Mouse (Mus musculus) liver, embryonic 15.5 days (tissue): ENCODE measurements around the gene Armc9. TPM values are rescaled to one million over a fixed set of nuclear protein-coding genes. Genes with fewer than 3 reads are reported as not detected.
A peak's percentile ranks its signal among the peaks of the same experiment; 100 is the strongest.

Experiments used
- ATAC-seq: fragments of 200-750 bp; cut with Nextera tagmentation; 2 replicates; pipeline ENCODE4 v1.8.0; 2017; ENCODE audit warnings: moderate number of reproducible peaks, mild to moderate bottlenecking, moderate library complexity; ENCODE audit not compliant: insufficient read depth
- H3K27ac ChIP-seq: fragments of 300-500 bp; sonication (generic); replicated peaks from 2 replicates; pipeline ENCODE4 v1.5.1; 2015; ENCODE audit warnings: mild to moderate bottlenecking, inconsistent platforms
- H3K27me3 ChIP-seq: fragments of 300-500 bp; sonication (generic); 2 replicates; pipeline ENCODE4 v1.6.1; 2015; ENCODE audit warnings: mild to moderate bottlenecking, inconsistent platforms
- H3K36me3 ChIP-seq: fragments of 300-500 bp; sonication (generic); replicated peaks from 2 replicates; pipeline ENCODE4 v1.6.1; 2015; ENCODE audit warnings: moderate library complexity, mild to moderate bottlenecking, inconsistent platforms
- H3K4me1 ChIP-seq: fragments of 300-500 bp; sonication (generic); replicated peaks from 2 replicates; pipeline ENCODE4 v1.6.1; 2015; ENCODE audit warnings: inconsistent platforms
- H3K4me2 ChIP-seq: fragments of 300-500 bp; sonication (generic); 2 replicates; pipeline ENCODE4 v1.6.1; 2015; ENCODE audit warnings: moderate library complexity, mild to moderate bottlenecking, inconsistent platforms
- H3K4me3 ChIP-seq: fragments of 300-500 bp; sonication (generic); replicated peaks from 2 replicates; pipeline ENCODE4 v1.5.1; 2015; ENCODE audit warnings: mild to moderate bottlenecking, inconsistent platforms
- H3K9ac ChIP-seq: fragments of 300-500 bp; sonication (generic); 2 replicates; pipeline ENCODE4 v1.6.1; 2015; ENCODE audit warnings: moderate library complexity, mild to moderate bottlenecking, inconsistent platforms
- H3K9me3 ChIP-seq: fragments of 300-500 bp; sonication (generic); replicated peaks from 2 replicates; pipeline ENCODE4 v1.6.1; 2016; ENCODE audit warnings: inconsistent platforms
- WGBS: fragments of 180-500 bp; shearing (Covaris S2); methylation state at CpG from one replicate; pipeline ENCODE4 v1.1.7; 2015; ENCODE audit warnings: mixed read lengths; ENCODE audit not compliant: insufficient replicate concordance; 5-methylcytosine and 5-hydroxymethylcytosine counted together
- polyA plus RNA-seq: library from polyadenylated mRNA; unstranded; fragments of >200 nt; fragmentation: Nextera tagmentation; extraction: Ambion mirVana; gene quantifications from 2 replicates; pipeline ENCODE4 v1.2.1, GENCODE M21; 2015

Gene Armc9
- polyA plus RNA-seq, 1 experiment from 2014 or later = 8.9 TPM

DNA sequence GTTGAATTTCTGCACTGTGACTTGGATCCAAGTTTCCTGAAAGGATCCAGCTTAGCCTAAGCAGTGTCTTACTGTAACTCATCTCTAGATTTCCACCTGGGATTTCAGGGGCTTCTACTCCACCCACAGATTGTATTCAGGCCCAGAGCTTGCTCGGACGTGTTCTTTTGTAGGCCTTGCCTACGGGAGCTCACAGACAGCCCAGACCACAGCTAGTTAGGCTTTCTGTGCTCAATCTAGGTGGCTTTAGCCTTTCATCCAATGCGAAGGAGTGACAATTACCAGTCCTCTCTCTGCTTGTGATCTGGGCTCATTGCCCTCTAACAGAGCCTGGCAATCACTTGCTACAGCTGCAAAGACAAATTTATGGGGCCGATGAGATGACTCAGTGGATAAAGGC lies 8.3 kb upstream of the Armc9 start:
- 0 out of 2 replicates have a peak, but pooled peaks cover under 1% of the 10 kb centered on the region for H3K36me3 ChIP-seq
- H3K27me3 ChIP-seq = no peaks in the 10 kb centered on the region
- peaks cover 9% of the 10 kb centered on the region; the same call in 1 of the 2 replicates for H3K4me1 ChIP-seq
- no peak overlapping the region for H3K9ac ChIP-seq
- no peak overlapping the region for H3K4me3 ChIP-seq
- no peak overlapping the region for H3K4me2 ChIP-seq
- WGBS = 62% methylated on average over 5 of the region's 5 CpGs
- H3K27ac ChIP-seq = no peak overlapping the region
- H3K9me3 ChIP-seq = no peaks in the 10 kb centered on the region
- no peak for ATAC-seq

DNA sequence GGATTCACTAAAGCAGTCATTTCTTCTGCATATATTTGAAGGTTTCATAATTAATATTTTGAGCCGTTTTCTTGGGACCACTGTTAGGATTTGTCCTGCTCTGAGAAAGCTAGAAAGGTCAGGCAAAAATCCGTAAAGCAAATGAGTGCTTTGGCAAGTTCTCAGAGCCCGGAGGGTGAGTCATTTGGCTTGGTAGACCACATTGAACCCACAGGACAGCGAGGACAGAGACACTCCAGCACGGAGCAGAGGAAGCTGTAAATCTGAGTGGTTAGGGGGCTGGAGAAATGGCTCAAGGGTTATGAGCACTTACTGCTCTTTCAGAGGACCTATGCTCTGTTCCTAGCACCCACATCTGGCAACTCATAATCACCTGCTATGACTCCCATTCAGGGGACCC lies 7.0 kb upstream of the Armc9 start:
- WGBS = 29% methylated on average over 5 of the region's 5 CpGs
- H3K9ac ChIP-seq = no peak overlapping the region
- peaks cover 9% of the 10 kb centered on the region; the same call in 1 of the 2 replicates for H3K4me1 ChIP-seq
- no peaks in the 10 kb centered on the region for H3K27me3 ChIP-seq
- no peaks in the 10 kb centered on the region for H3K36me3 ChIP-seq
- no peak overlapping the region for H3K4me2 ChIP-seq
- no peak overlapping the region for H3K27ac ChIP-seq
- no peak for ATAC-seq
- H3K9me3 ChIP-seq = no peaks in the 10 kb centered on the region
- no peak overlapping the region for H3K4me3 ChIP-seq

DNA sequence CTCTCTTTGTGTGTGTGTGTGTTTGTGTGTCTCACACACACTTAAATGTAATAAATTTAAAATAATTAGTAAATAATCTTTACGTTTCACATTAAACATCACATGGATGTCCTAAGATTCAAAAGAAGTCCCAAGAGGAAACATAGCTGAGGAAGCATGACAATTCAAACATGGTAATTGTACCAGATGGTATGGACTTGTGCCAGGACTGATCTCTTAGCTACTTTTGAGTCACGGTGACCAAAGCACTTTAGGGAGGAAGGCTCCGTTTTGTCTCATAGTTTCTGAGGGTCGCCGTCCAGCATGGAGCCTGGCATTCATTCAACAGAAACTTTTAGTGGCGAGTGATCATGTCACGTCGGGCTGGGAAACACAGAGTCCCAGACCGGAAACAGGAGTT lies 6.4 kb upstream of the Armc9 start:
- no peak for ATAC-seq
- H3K4me2 ChIP-seq = no peak overlapping the region
- H3K36me3 ChIP-seq = no peaks in the 10 kb centered on the region
- no peak overlapping the region for H3K4me3 ChIP-seq
- 76% methylated on average over 9 of the region's 9 CpGs for WGBS
- H3K27me3 ChIP-seq = no peaks in the 10 kb centered on the region
- peaks cover 12% of the 10 kb centered on the region for H3K4me1 ChIP-seq
- no peaks in the 10 kb centered on the region for H3K9me3 ChIP-seq
- no peak overlapping the region for H3K9ac ChIP-seq
- H3K27ac ChIP-seq = no peak overlapping the region

- no peaks in the 10 kb centered on the region for H3K27me3 ChIP-seq
- H3K27ac ChIP-seq = no peak overlapping the region
- H3K4me3 ChIP-seq = no peak overlapping the region
- H3K9me3 ChIP-seq = no peaks in the 10 kb centered on the region
- 55% methylated on average over 6 of the region's 6 CpGs for WGBS
- H3K9ac ChIP-seq = no peak overlapping the region
- no peak for ATAC-seq
- no peak overlapping the region for H3K4me2 ChIP-seq
- peaks cover 32% of the 10 kb centered on the region for H3K4me1 ChIP-seq
- no peaks in the 10 kb centered on the region for H3K36me3 ChIP-seq
These were observed 3.7 kb upstream of the Armc9 start for GRCm38 (mm10) chr1:86150929-86151328.

- Histone ChIP-seq H3K4me1 (peaks cover 37% of the 10 kb centered on the region), H3K9ac (no peak overlapping the region), H3K27me3 (no peaks in the 10 kb centered on the region), H3K9me3 (no peaks in the 10 kb centered on the region), H3K4me3 (no peak overlapping the region), H3K4me2 (no peak overlapping the region), H3K36me3 (no peaks in the 10 kb centered on the region), H3K27ac (no peak overlapping the region)
- ATAC-seq = no peak
- WGBS = 62% methylated on average over 7 of the region's 7 CpGs
These were observed 3.2 kb upstream of the Armc9 start for GRCm38 (mm10) chr1:86151376-86151775.

- Histone ChIP-seq H3K4me2 (no peak overlapping the region), H3K9me3 (no peaks in the 10 kb centered on the region), H3K27ac (no peak overlapping the region), H3K9ac (no peak overlapping the region), H3K27me3 (no peaks in the 10 kb centered on the region), H3K36me3 (no peaks in the 10 kb centered on the region), H3K4me3 (no peak overlapping the region), H3K4me1 (peaks cover 39% of the 10 kb centered on the region)
- 66% methylated on average over 1 of the region's 1 CpGs for WGBS
- ATAC-seq = no peak
These were observed 2.0 kb upstream of the Armc9 start for GRCm38 (mm10) chr1:86152618-86153017.

DNA sequence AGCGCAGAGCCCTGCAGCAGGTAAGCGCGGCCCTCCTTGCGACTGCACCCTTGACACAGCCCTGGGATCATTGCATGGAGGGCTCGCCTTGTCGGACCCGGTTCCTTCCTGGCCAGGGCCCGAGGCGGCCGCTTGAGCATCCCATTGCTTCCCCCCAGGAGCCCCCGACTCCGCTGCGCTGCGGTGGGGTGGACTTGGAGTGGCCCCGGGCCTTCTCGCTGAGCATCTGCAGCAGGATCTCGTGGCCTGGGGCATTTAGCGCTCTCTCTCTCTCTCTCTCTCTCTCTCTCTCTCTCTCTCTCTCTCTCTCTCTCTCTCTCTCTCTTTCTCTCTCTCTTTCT lies 214 bp downstream of the Armc9 start:
- 0% methylated on average over 18 of the region's 18 CpGs for WGBS
- Histone ChIP-seq H3K4me1 (peaks cover 50% of the 10 kb centered on the region), H3K27me3 (no peaks in the 10 kb centered on the region), H3K4me2 (peak overlapping the region; percentile 84), H3K9ac (peak overlapping the region; percentile 61), H3K36me3 (0 out of 2 replicates have a peak, but pooled peaks cover 6% of the 10 kb centered on the region), H3K9me3 (no peaks in the 10 kb centered on the region), H3K4me3 (peak overlapping the region; percentile 68), H3K27ac (peak overlapping the region; percentile 91)
- ATAC-seq = peak; percentile 29

DNA sequence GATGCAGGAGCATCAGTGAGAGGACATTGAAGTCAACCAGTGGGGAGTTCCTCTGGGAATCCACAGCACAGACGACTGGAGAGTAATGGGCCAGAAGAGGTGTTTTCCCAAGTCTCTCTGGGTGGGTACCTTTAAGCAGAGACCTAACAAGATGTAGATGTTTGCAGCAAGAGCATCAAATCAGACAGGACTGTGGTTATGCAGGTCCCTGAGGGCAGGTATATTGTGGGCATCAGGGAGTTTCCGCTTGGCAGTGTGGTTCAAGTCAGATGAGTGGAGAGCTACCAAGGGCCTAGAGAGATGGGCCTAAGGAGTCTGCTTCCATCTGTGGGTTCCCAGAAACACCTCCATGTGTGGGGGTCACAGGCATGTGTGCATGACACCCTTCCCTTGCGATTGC lies 1.5 kb downstream of the Armc9 start:
- Histone ChIP-seq H3K4me3 (0 out of 2 replicates have a peak overlapping the region, but pooled peaks have one; percentile 68), H3K9ac (peak overlapping the region; percentile 7; the same call in 1 of the 2 replicates), H3K4me2 (peak overlapping the region; percentile 84), H3K27ac (no peak overlapping the region), H3K36me3 (0 out of 2 replicates have a peak, but pooled peaks cover 7% of the 10 kb centered on the region), H3K9me3 (no peaks in the 10 kb centered on the region), H3K27me3 (no peaks in the 10 kb centered on the region), H3K4me1 (peaks cover 61% of the 10 kb centered on the region)
- no peak for ATAC-seq
- 66% methylated on average over 3 of the region's 3 CpGs for WGBS

DNA sequence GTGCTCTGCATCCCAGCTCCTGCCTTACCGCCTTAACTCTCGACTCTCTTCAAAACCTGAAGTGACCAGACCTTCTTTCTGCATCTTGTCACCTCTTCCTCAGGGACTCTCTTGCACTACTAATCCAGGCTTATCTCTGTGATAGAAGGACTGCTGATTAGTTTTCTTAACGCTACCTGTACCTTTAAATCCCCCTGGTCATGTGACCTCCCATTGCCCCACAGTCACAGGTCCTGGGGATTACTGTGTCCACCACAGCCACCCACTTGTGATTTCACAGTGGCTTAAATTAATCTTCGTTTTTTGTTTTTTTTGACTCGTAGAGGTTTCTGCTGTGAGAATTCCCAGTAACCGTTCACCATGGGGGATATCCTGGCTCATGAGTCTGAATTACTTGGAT lies 2.0 kb downstream of the Armc9 start:
- Histone ChIP-seq H3K9ac (0 out of 2 replicates have a peak overlapping the region, but pooled peaks have one; percentile 7), H3K27me3 (no peaks in the 10 kb centered on the region), H3K4me2 (0 out of 2 replicates have a peak overlapping the region, but pooled peaks have one; percentile 84), H3K9me3 (no peaks in the 10 kb centered on the region), H3K4me3 (no peak overlapping the region), H3K36me3 (0 out of 2 replicates have a peak, but pooled peaks cover 13% of the 10 kb centered on the region), H3K4me1 (peaks cover 67% of the 10 kb centered on the region), H3K27ac (no peak overlapping the region)
- no peak for ATAC-seq
- WGBS = 81% methylated on average over 6 of the region's 6 CpGs

DNA sequence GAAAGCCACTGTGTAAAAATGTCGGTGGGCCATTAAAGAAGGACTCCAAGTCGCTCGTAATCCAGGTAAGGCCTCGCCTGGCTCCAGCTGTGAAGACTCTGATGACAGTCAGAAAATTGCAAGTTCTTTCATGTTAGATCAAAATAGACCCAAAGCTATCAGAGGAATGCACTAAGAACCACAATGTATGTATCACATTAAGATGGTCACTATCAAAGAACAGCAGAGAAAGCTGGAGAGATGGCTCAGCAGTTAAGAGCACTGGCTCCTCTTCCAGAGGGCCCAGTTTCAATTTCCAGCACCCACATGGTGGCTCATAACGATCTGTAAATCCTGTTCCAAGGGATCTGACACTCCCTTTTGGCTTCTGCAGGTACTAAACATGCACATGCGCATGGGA lies 5.5 kb downstream of the Armc9 start:
- peak overlapping the region; percentile 89 for H3K27ac ChIP-seq
- peak overlapping the region; percentile 59 for H3K4me2 ChIP-seq
- peaks cover 64% of the 10 kb centered on the region for H3K4me1 ChIP-seq
- no peaks in the 10 kb centered on the region for H3K9me3 ChIP-seq
- H3K4me3 ChIP-seq = no peak overlapping the region
- WGBS = 41% methylated on average over 6 of the region's 6 CpGs
- 0 out of 2 replicates have a peak overlapping the region, but pooled peaks have one; percentile 17 for H3K9ac ChIP-seq
- H3K36me3 ChIP-seq = peaks cover 31% of the 10 kb centered on the region
- no peaks in the 10 kb centered on the region for H3K27me3 ChIP-seq
- ATAC-seq = peak; percentile 73

DNA sequence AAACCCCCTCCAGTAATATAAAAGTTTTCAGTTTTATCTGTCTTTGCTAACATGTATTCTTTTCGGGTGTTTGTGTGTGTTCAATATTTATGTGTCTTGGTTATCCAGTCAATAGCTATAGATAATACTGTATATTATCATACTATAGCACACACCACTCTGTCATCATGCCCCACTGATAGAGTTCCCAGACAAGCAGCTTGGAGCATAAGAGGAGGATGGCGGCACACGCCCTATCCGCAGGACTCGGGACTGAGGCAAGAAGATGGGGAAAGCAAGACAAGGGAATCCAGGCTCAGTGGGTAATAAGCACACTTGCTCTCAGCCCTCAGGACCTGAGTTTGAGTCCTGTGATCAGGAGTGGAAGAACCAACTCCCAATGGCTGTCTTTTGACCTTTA lies 5.9 kb downstream of the Armc9 start:
- WGBS = 19% methylated on average over 5 of the region's 5 CpGs
- Histone ChIP-seq H3K27me3 (no peaks in the 10 kb centered on the region), H3K27ac (peak overlapping the region; percentile 89), H3K9me3 (no peaks in the 10 kb centered on the region), H3K4me3 (peak overlapping the region; percentile 25; the same call in 1 of the 2 replicates), H3K4me2 (peak overlapping the region; percentile 59), H3K9ac (peak overlapping the region; percentile 23; the same call in 1 of the 2 replicates), H3K36me3 (peaks cover 34% of the 10 kb centered on the region), H3K4me1 (peaks cover 60% of the 10 kb centered on the region)
- peak; percentile 95 for ATAC-seq

DNA sequence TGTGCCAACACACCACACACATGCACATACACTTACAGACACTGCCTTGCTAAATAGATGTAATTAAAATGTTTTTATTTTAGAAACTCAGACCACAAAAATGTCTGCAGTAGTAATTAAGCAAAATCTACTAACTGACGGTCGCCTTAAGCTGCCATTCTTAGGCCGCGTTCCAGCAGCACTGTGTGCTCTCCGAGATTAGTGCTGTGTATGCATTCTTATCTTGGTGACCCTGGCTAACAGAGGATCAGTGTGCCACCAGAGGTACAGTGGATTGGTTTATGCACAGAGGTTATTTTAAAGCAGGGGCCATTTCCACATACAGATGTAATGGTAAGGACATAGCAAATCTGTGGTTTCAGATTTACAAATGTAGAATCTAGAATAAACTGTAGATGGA lies 6.5 kb downstream of the Armc9 start:
- Histone ChIP-seq H3K27me3 (no peaks in the 10 kb centered on the region), H3K4me2 (peak overlapping the region; percentile 59), H3K36me3 (peaks cover 38% of the 10 kb centered on the region), H3K4me3 (peak overlapping the region; percentile 25; the same call in 1 of the 2 replicates), H3K27ac (peak overlapping the region; percentile 89), H3K9ac (peak overlapping the region; percentile 6; the same call in 1 of the 2 replicates), H3K4me1 (peaks cover 54% of the 10 kb centered on the region), H3K9me3 (no peaks in the 10 kb centered on the region)
- ATAC-seq = peak; percentile 89
- 14% methylated on average over 5 of the region's 5 CpGs for WGBS
